Mouse (Mus musculus): ENCODE data around the gene Fam234a.
A peak's percentile ranks its signal among the peaks of the same experiment; 100 is the strongest.
"Not testable (repeated sequence)": the region's sequence is repeated elsewhere in the genome, so short reads cannot be mapped to it uniquely, and the experiment has no call there.

The Fam234a gene

DNA sequence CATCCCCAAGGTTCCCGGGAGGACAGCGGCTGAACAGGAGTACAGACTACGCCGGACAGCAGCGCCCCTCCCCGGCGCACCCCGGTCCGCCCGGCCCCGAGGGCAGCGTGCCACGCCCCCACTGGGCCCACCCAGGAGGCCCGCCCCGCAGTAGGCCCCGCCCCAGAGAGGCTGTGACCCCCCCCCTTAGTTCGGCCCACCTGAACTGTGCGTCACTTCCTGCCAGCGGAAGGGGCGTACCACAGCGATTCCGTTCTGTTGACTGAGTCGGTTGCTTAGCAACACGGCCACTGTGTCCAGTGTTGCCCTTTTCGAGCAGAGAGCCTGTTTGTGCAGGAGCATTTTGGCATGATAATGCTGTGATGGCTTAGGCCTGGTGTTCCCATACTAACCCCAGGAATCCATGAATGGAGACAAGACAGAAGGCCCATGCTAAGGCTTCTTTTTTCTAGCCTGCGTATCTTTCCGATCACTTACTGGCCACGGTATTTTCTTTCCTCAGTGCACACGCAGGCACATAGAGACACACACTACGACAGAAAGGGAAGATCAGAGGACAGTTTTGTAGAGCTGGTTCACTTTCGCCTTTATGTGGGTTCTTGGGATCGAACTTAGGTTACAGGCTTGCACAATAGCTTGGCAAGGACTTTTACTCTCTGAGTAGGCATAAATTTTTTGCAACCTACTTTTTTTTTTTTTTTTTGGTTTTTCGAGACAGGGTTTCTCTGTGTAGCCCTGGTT, at the start of gene Fam234a:
TSS of gene Fam234a (minus strand) at position 142 of the 741 bp plus-strand sequence.
- peak; percentile 97 for DNase-seq

- DNase-seq: no peak
These were observed 45.4 kb upstream of the Fam234a start for GRCm38 (mm10) chr17:26289475-26289874.

DNA sequence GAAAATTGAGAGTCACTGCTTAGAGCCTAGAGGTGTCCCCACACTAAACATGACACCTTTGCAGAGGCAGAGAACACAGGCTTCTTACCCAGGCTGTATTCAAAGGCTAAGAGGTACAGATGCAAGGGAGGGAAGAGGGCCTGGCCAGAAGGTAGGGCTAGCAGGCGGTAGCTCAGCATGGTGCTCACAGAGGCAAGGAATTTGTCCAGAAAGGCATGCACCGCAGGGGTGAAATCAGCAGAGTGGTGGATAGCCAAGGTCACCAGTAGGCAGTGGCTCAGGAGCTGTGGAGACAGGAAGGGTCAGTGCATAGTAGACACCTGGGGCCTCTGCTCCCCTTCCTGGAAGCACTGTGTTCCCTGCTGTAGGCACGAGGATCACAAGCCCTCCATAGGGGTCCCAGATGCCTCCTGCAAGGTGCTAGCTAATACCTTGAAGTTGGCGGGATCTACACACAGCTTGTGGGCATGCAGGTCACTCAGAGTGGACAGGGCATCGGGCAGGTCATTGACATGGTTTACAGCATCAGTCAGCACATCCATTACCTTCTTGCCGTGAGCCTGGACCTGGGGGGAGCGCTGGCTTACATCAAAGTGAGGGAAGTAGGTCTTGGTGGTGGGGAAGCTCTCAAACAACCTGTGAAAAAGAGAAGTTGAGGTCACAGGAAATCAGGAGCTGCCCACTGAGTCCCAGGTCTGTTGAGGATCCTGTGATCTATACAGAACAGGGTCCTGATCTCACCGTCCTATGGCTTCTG, 42.3 kb upstream of the Fam234a start:
- DNase-seq: no peak

DNA sequence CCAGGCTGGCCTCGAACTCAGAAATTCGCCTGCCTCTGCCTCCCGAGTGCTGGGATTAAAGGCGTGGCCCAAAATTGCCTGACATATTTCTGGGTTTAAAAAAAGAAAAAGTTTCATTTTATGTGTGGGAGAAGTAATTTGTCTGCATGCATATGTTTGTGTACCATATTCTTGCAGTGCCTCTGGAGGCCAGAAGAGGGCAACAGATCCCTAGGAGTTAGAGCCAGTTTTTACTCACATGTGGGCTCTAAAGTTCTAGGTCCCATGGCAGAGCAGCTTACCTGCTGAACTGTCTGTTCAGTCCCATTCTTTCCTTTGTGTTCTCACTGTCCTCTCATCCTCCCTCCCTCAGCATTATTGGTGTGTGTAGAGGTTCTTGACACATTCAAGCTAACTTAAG, 32.7 kb upstream of the Fam234a start:
- DNase-seq: no peak

DNA sequence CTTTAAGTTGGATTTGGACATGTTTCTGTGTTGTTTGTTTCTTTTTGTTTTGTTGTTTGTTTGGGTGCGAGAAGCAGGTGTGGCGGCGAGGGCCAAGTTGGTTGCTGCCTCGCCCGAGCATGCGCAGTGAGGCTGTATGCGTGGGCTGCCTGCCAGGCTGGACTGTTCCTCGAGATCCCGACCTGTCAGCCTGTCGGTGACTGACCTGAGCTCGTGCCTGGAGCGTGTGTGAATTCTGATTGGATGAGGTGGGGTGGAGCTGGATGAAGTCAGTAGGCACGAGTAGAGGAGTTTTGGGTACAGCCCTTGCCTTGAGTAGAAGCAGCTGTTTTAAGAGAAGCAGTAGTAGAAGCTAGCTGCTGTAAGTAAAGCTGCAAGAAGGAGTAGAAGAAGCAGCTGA, 31.9 kb upstream of the Fam234a start:
- no peak for DNase-seq

GRCm38 (mm10) chr17:26272586-26272985, 28.5 kb upstream of the Fam234a start:
- no peak for DNase-seq

- DNase-seq: not testable (repeated sequence)
These were observed 25.5 kb upstream of the Fam234a start for GRCm38 (mm10) chr17:26269577-26269976.

- no peak for DNase-seq
These were observed 24.8 kb upstream of the Fam234a start for GRCm38 (mm10) chr17:26268851-26269250.

DNA sequence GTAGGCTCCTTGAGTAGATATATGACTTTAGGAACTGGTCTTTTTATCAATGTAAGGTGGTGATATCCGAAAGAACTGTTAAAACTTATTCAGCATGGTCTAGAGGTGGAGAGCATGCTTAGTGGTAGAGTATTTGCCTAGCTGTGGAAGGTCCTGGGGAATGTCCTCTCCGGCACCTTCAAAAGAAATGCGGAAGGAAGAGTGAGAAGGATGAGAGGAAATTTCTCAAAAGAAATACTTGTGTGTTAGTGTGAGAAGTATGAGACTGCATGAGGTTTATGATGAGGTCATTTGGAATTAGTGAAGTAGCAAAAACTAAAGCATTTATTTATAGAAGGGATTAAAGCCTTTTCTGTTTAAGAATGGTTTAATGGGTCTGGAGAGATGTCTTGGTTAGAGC, 18.3 kb upstream of the Fam234a start:
- no peak for DNase-seq

- DNase-seq: no peak
These were observed 17.8 kb upstream of the Fam234a start for GRCm38 (mm10) chr17:26261826-26262225.

DNA sequence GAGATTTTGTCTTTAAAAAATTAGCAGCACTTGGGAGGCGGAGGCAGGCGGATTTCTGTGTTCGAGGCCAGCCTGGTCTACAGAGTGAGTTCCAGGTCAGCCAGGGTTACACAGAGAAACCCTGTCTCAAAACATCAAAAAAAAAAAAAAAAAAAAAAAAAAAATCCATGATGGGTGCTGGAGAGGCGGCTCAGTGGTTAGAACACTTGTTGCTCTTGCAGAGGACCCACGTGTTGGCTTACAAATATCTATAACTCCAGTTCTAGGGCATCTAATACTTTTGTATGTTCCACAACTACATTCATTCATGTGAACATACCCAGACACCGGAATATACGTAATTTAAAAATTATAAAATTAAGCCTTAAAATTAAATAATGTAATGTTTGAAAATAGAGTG, 11.3 kb upstream of the Fam234a start:
- no peak for DNase-seq

DNA sequence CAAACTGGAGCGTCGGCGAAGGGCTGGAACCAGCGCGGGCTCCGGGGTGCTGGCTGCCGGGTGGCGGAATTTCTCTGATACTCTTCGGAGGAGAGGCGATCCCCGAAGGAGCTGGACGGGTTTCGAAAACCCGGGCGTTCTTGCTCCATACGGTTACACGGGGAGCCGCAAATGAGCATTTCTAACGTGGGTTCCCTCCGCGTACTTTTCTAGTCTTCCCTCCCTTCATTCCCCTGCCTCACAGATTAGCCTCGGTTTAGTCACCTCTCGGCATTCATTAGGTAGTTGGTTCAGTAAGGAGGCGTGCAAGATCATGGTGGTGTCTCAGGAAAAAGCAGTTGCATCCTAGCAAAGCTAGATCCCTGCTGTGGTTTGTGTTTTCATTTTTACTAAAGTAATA, 9.4 kb upstream of the Fam234a start:
- DNase-seq: no peak

- peak; percentile 93 for DNase-seq
These were observed 8.7 kb upstream of the Fam234a start, which contains the start of gene Luc7l for GRCm38 (mm10) chr17:26252539-26253251. Gene Luc7l (plus strand): TSS chr17:26252896.

DNA sequence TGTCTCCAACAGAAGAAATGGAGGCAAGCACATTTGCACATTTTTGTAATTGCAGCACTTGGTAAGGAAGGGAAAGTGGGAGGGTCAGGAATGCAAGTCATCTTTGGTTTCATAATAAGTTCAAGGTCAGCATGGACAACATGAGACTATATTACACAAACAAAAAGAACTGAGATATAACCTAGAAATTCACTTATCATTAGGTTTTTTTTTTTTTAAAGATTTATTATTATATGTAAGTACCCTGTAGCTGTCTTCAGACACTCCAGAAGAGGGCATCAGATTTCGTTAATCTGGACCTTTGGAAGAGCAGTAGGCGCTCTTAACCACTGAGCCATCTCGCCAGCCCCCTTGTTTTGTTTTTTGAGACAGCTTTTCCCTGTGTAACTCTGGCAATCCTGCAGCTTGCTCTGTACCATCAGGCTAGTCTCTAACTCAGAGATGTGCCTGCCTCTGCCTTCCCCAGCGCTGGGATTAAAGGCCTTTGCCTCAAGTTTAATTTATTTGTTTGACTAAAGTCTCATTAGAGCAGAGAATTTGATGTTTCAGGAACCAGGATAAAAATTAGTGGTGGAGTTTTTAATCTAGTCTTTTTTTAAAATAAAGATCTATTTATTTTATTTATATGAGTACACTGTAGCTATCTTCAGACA, 8.0 kb upstream of the Fam234a start:
- no peak for DNase-seq

DNA sequence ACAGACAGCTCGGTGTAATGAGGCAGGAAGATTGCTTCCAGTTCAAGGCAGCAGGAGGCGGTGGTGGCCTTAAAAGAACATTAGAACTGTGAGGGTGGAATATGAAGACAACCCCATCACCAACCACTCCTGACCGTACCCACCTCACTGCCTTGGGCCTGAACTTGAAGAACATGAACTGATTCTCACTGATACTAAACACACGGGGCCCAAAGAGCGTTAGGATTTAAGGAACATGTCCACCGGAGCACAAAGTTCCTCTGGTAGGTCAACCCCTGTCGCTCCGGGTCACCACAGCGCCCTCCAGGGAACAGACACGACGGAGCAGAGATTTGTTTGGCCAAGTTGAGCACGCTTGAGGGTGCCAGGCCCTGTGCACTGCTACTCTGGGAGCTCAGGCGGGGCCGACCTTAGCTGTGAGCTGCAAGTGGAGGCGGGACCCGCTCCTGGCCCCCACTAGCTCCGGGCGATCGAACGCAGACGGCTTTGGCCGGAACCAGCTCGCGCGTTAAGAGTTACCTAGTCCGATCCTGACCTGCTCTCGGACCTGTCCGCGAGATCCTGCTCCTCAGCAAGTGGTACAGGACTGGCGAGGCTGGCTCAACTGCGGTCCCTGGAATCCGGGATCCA, 456 bp downstream of the Fam234a start:
- peak; percentile 74 for DNase-seq

- DNase-seq: no peak
These were observed 3.1 kb downstream of the Fam234a start for GRCm38 (mm10) chr17:26240990-26241389.

GRCm38 (mm10) chr17:26240120-26240790, 3.8 kb downstream of the Fam234a start:
- no peak for DNase-seq

DNA sequence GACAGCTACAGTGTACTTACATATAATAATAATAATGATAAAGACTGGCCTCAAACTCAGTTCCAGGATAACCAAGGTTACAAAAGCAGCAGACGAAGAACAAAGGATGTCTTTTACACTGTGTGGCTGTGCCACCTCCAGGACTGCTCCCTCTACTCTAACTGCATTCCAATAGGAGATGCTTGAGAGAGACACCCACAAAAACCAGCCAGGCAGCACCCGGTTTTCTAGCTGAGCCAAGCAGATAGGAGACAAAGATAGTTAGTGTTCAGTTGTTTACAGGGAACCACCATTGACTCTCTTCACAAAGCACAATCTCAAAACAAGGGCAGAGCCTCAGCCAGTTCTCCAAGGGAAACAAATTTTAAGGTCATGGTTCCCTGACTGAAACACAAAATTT, 4.5 kb downstream of the Fam234a start:
- peak; percentile 51 for DNase-seq

DNA sequence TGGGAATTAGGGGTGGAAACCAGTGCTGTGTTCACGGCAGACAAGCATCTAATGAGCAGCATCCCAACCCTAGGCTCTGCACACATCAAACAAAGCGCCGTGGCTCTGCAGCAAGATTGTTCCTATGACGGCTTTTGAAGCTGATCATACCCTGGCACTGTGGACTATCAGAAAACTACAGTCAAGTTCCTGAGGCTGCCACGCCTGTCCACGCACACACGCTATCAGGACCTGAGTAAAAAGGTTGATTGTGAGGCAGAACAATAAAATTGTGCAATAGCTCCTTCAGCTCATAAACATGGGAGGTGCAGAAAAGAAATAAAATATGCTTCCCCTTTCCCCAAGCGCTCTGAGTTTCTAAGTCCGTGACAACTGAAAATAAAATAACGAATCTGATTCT, 6.4 kb downstream of the Fam234a start:
- DNase-seq: no peak

DNA sequence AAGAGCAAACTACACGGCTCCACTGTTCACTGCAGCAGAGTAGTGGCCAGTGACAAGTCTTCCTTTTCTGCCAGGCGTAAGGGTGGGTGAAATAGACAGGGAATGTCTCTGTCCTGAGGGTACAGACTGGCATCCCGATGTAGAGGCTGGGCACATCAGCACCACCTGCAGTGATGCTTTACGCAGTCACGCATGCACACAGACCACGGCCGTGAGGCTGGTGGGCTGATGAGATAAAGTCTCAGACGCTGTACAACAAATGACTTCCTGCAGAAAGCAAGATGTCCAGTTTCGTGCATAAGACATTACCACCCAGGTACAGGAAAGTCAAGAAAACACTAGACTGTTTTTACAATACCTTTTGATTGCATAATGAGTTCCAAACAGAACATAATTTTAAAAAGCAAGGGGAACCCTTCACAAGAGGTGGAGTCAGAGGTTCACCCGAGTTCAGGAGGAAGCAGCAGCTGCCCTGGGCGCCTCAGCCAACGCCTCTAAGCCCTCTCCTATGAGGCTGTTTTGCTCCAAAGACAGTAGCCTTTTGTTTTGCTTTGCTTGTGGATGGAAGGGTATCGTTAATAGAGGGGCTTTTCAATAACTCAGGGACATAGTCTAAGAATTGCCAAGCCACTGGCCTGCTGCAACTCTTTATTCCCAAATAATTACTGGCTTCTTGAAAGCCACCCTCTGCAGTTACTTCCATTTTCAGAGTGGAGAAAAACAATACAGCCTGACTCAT, 8.8 kb downstream of the Fam234a start:
- DNase-seq: no peak

- DNase-seq: no peak
These were observed 9.7 kb downstream of the Fam234a start for GRCm38 (mm10) chr17:26234386-26234785.

All from layer of hippocampus, adult 9-11 months (tissue).